Mouse (Mus musculus) lung, postnatal 0 days (tissue): ENCODE measurements at regions not wholly inside any gene's neighbourhood (a gene's known extent, or its start where the extent isn't known, plus 50 kb on each side); places are given as distances from the start of the nearest gene placed in this dataset.

ENCODE experiments used
- CTCF ChIP-seq: IDR thresholded peaks from 2 replicates; pipeline ENCODE4 v1.5.1; 2016; ENCODE audit warnings: antibody characterized with exemption, mild to moderate bottlenecking
- EP300 ChIP-seq: IDR thresholded peaks from 2 replicates; pipeline ENCODE4 v1.6.1; 2016; ENCODE audit warnings: antibody characterized with exemption, mild to moderate bottlenecking, control low read depth

GRCm38 (mm10) chr2:75028151-75028550 lies 202.5 kb downstream of the Mtx2 start:
- TF ChIP-seq EP300, result no peak
- TF ChIP-seq CTCF, result no peak
